Mouse (Mus musculus) regulatory T cell (primary cell): ENCODE results near the gene Arhgef28.

ENCODE experiments used
- in situ Hi-C: fragments of 300-600 bp; cut with MboI, MseI; formaldehyde crosslinking; loops from one replicate; pipeline ENCODE4 v1.15.1; 2025; ENCODE audit warnings: high pct_unique_total_duplicates

Arhgef28 gene

GRCm38 (mm10) chr13:98183157-98183878, 22.9 kb downstream of the Arhgef28 start:
- in situ Hi-C loops = no loop called here

- in situ Hi-C loops = no loop called here
Measured at GRCm38 (mm10) chr13:98182330-98182729, 23.9 kb downstream of the Arhgef28 start.

GRCm38 (mm10) chr13:98180636-98181035, 25.6 kb downstream of the Arhgef28 start:
- in situ Hi-C loops = no loop called here

GRCm38 (mm10) chr13:98175323-98176007, 30.8 kb downstream of the Arhgef28 start:
- in situ Hi-C loops = no loop called here

- in situ Hi-C loops = no loop called here
Measured at GRCm38 (mm10) chr13:98173008-98173407, 33.2 kb downstream of the Arhgef28 start.

GRCm38 (mm10) chr13:98172365-98172764, 33.9 kb downstream of the Arhgef28 start:
- in situ Hi-C loops = no loop called here

GRCm38 (mm10) chr13:98171706-98172105, 34.5 kb downstream of the Arhgef28 start:
- in situ Hi-C loops = no loop called here

- in situ Hi-C loops = no loop called here
Measured at GRCm38 (mm10) chr13:98171257-98171656, 35.0 kb downstream of the Arhgef28 start.

- in situ Hi-C loops = no loop called here
Measured at GRCm38 (mm10) chr13:98164878-98165277, 41.4 kb downstream of the Arhgef28 start.

GRCm38 (mm10) chr13:98161496-98161895, 44.7 kb downstream of the Arhgef28 start:
- in situ Hi-C loops = no loop called here

GRCm38 (mm10) chr13:98156656-98157055, 49.6 kb downstream of the Arhgef28 start:
- in situ Hi-C loops = no loop called here

- in situ Hi-C loops = no loop called here
Measured at GRCm38 (mm10) chr13:98152759-98153158, 53.5 kb downstream of the Arhgef28 start.

GRCm38 (mm10) chr13:98147532-98147931, 58.7 kb downstream of the Arhgef28 start:
- in situ Hi-C loops = no loop called here

GRCm38 (mm10) chr13:98146573-98147160, 59.6 kb downstream of the Arhgef28 start:
- in situ Hi-C loops = no loop called here

GRCm38 (mm10) chr13:98145310-98145709, 60.9 kb downstream of the Arhgef28 start:
- in situ Hi-C loops = no loop called here

GRCm38 (mm10) chr13:98143000-98143399, 63.2 kb downstream of the Arhgef28 start:
- in situ Hi-C loops = no loop called here

GRCm38 (mm10) chr13:98140626-98141025, 65.6 kb downstream of the Arhgef28 start:
- in situ Hi-C loops = no loop called here

GRCm38 (mm10) chr13:98138786-98139185, 67.5 kb downstream of the Arhgef28 start:
- in situ Hi-C loops = no loop called here

GRCm38 (mm10) chr13:98135890-98136555, 70.2 kb downstream of the Arhgef28 start:
- in situ Hi-C loops = no loop called here

GRCm38 (mm10) chr13:98132951-98133350, 73.3 kb downstream of the Arhgef28 start:
- in situ Hi-C loops = no loop called here

GRCm38 (mm10) chr13:98132264-98132663, 74.0 kb downstream of the Arhgef28 start:
- in situ Hi-C loops = no loop called here

- in situ Hi-C loops = no loop called here
Measured at GRCm38 (mm10) chr13:98125666-98126065, 80.6 kb downstream of the Arhgef28 start.
